Mouse (Mus musculus) forelimb bud, embryonic 11.5 days (tissue): ENCODE measurements around the gene Zc3h7a.
"Not testable (repeated sequence)": the region's sequence is repeated elsewhere in the genome, so short reads cannot be mapped to it uniquely, and the experiment has no call there.

Source experiments
- DNase-seq: peaks from one replicate; pipeline ENCODE4 v3.0.0-alpha.2; 2012; ENCODE audit warnings: low read depth, low spot score

Gene Zc3h7a

GRCm38 (mm10) chr16:11143706-11144483 lies 32.3 kb downstream of the Zc3h7a start:
- DNase-seq: not testable (repeated sequence)

- DNase-seq: peak; percentile 98
Measured at GRCm38 (mm10) chr16:11134348-11135344, 41.5 kb downstream of the Zc3h7a start, which contains the start of gene Txndc11. Txndc11 (minus strand) TSS chr16:11134650.

- DNase-seq: no peak
Measured at GRCm38 (mm10) chr16:11133476-11134347, 42.5 kb downstream of the Zc3h7a start.

- peak; percentile 12 for DNase-seq
Measured at GRCm38 (mm10) chr16:11132839-11133238, 43.4 kb downstream of the Zc3h7a start.

GRCm38 (mm10) chr16:11128301-11128700 lies 47.9 kb downstream of the Zc3h7a start:
- no peak for DNase-seq

GRCm38 (mm10) chr16:11125371-11125770 lies 50.8 kb downstream of the Zc3h7a start:
- DNase-seq: no peak

GRCm38 (mm10) chr16:11124110-11124509 lies 52.1 kb downstream of the Zc3h7a start:
- DNase-seq: no peak

GRCm38 (mm10) chr16:11122625-11123024 lies 53.6 kb downstream of the Zc3h7a start:
- no peak for DNase-seq

DNA sequence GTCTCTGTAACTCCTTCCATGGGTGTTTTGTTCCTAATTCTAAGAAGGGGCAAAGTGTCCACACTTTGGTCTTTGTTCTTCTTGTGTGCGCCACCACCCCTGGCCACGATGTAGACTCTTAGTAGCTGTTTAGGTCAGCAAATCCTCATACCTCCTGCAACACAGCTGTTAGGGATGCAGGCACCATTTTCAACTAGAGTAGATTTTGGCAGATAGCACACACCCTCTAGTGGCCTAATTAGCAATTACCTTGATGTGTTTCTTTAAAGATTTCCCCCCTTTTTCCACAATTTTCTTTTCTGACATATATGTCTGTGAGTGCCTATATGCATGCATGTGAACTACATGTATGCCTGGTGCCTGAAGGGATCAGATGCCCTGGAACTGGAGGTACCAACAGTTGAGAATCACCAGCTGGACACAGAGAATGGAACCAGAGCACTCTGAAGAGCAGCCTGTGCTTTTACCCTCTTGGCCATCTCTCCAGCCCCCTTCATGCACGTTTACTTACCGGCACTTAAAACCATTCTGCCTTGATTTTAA lies 66.9 kb downstream of the Zc3h7a start:
- DNase-seq: no peak

- DNase-seq: no peak
Measured at GRCm38 (mm10) chr16:11104905-11105304, 71.3 kb downstream of the Zc3h7a start.

DNA sequence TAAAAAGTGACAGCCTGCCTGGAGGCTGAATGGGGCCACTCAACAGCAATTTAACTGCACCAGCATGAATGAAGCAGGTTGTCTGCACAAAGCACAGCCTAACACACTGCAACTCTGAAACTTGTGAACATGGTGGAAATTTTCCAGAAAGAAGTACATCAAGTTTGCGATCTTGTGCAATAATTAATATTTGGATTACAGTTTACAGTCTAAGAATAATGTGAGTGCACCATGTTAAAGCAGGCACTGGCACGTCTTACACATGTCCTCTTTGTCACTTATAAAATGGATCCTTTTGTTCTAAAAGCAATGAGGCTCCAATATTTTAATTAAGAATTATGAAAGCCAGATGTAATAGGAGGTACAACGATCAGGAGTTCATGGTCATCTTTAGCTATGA lies 78.9 kb downstream of the Zc3h7a start:
- no peak for DNase-seq

DNA sequence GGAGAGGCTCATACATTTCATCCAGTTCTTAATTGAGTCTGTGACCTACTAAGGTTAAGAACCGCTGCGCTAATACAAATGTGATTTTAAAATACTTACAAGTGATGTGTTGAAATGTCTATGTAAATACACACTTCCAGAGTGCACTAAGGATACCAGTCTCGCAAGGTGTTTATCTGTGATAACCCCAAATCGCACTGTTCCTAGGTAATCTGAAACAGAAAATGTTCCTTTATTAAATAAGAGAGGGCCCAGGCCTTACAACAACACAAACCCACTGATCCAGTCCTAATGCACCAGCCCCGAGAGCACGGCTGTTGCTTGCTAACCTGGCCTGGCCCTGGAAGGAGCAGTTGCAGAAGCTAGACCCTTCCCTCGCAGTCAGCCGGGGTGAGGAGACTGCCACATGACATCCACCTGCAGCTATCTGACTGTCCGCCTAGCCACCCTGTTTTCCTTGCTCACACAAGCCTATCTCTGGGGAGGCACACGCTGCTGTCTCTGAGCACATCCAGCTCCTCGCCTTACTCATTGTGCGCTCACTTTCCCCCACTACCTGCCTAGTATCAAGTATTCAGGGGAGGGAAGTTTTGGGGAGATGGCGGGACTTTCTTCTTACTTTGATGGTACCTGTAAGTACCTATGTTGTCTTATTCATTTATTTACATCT lies 82.3 kb downstream of the Zc3h7a start:
- DNase-seq: no peak

GRCm38 (mm10) chr16:11092523-11092922 lies 83.7 kb downstream of the Zc3h7a start:
- DNase-seq: no peak

GRCm38 (mm10) chr16:11092061-11092460 lies 84.1 kb downstream of the Zc3h7a start:
- DNase-seq: no peak

DNA sequence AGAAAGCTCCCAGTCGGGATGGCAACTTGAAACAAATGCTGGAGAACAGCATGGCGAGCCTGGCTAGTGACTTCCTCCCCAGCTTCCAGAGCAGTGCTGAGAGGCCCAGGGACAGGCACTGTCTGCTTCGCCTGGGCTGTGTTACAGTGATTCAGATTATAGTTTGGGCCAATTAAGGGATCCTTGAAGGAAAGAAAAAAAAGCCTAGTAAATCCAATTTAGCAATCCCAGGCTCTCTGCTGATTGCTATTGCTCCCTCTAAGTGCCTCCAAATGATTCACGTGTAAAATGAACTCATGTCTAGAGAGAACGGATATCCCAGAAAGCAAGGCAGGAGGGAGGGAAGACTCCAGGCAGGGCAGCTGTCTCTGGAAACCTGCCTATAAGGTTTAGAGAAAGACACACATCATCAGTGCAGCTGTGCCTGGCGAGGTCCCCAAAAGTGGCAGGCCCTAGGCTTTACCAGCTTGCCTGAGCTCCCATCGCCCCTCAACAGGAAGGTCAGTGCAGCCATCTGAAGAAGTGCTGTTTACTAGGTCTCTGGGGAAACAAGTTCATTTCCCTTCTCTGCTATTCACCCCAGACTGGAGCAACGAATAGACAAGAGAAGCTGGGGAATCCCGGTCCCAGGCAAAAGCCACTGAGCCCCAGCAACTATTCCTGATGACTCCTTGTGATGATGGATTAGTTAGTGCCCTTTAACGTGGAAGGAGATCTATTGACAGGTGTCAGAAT lies 85.2 kb downstream of the Zc3h7a start:
- no peak for DNase-seq

- no peak for DNase-seq
Measured at GRCm38 (mm10) chr16:11086856-11087588, 89.2 kb downstream of the Zc3h7a start.
